Mouse (Mus musculus): ENCODE results near the gene Gm8229. TPM values are rescaled to one million over a fixed set of nuclear protein-coding genes. Genes with fewer than 3 reads are reported as not detected.
"Not testable (repeated sequence)": the region's sequence is repeated elsewhere in the genome, so short reads cannot be mapped to it uniquely, and the experiment has no call there.

The Gm8229 gene
- not detected for total RNA-seq (2021)
- long read RNA-seq, experiment 1: 0 reads
- long read RNA-seq, experiment 2: 0 reads

DNA sequence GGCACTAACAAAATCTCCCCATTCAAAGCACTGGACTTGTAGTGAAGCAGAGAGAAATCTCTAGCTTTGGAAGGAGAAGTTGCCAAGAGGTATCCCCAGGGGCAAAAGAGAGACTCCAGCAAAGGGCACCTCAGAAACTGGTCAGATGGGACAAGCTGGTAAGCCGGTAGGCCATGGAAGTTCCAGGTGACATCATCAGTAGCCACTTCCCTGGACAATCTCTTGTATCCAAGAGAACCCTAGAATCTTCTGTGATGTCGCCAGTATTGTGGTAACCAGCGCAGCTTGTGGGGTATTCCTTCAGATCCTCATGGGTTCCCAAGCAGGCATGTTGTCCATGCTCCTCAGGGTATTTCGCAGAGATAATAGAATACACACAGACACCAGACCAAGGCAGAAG is at the start of gene Gm8229:
Gene Gm8229, plus strand, starts transcription at position 301 of the 400 bp plus-strand sequence.
- DNase-seq (ENCODE audit: low spot score in 2 of 2): not testable (repeated sequence)

DNA sequence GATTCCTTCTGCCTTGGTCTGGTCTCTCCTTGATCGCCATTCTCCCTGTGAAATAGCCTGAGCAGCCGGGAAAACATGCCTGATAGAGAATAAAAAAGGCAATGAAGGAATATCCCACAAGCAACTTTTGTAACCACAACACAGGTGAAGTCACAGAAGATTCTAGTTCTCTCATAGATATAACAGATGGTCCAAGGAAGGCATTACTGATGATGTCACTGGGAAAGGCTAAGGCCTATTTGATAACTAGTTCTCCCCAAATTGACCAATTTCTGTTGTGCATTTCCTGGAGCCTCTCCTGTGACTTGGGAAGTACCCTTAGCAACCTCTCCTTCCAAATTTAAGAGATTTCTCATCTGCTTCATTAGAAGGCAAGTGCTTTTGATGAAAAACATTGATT is 26.7 kb upstream of the Gm8229 start, which contains the start of gene Gm5930:
Gene Gm5930, minus strand, starts transcription at position 101 of the 400 bp plus-strand sequence.
- DNase-seq (ENCODE audit: low spot score in 2 of 2): not testable (repeated sequence)

DNA sequence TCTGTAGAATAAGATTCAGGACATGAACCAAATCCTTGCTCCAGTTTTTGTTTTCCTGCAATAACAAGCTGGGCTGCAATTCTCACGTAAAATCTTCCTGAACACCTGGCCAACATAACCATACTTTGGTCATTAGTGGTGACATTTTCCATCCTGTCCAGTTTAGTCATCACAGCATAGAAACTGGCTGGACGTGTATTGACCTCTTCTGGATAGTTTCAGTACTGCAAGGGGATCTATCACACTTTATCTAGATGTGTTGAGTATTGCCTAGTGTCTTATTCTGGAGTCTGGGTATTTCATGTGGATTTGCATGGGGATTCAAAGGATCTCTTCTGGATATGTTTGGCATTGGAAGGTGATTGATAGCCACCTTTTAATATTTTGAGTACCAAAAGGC is 3.7 kb upstream of the Gm8229 start:
- not testable (repeated sequence) for DNase-seq (ENCODE audit: low spot score in 2 of 2)

DNA sequence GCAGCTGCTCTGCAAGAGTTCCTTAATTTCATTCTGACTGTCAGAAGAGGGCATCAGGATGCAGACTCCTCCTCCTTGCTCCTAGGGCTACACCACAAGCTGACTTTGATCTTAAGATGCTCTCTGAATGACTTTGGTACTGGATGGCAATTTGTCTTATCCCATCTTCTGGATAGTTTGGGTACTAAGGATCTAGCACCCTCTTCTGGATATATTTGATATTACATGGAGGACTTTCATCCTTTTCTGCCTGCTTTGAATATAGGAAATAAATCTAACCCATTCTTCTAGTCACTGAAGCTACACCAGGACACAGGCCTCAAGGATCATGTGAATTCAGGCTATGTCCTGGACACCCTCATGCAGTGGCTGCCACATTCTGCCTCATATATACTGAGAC is 2.9 kb upstream of the Gm8229 start:
- DNase-seq (ENCODE audit: low spot score in 2 of 2): not testable (repeated sequence)

DNA sequence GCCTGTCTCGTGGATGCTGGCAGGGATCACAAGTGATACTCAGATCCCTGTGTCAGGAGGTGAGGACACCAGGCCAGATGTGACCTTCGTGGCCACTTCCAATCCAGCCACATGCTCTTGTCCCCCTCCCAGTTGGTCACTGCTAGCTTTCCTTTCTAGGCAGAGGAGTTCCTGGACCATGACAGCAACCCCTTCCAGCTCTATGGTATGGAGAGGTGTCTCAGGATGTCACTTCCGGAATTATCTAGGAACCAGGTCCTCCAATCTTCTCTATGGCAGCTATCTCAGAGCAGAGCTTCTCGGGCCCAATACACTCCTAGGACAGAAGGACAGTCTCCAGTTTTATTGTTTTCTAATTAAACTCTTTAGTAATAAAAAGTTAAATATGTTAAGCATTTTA is 19.1 kb downstream of the Gm8229 start:
- not testable (repeated sequence) for DNase-seq (ENCODE audit: low spot score in 2 of 2)

DNA sequence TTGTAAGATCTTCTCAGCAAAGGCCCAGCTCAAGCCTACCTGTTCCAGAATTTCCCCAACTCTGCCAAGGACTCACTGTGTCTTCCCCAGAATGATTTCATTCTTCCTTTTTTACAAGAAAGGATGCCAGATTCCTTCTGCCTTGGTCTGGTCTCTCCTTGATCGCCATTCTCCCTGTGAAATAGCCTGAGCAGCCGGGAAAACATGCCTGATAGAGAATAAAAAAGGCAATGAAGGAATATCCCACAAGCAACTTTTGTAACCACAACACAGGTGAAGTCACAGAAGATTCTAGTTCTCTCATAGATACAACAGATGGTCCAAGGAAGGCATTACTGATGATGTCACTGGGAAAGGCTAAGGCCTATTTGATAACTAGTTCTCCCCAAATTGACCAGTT is 45.4 kb downstream of the Gm8229 start, which contains the start of gene Gm3371:
Gene Gm3371, minus strand, starts transcription at position 101 of the 400 bp plus-strand sequence.
- DNase-seq (ENCODE audit: low spot score in 2 of 2): not testable (repeated sequence)

Other genes starting within 250 kb of the Gm8229 start
- gene Gm3327, start 241.5 kb upstream of the Gm8229 start, total RNA-seq (2021): not detected
- not detected for gene Gm8212, start 167.7 kb upstream of the Gm8229 start, total RNA-seq (2021)
- gene 4930503E14Rik, start 152.1 kb upstream of the Gm8229 start, total RNA-seq (2021): not detected
- gene Gm8220, start 79.8 kb upstream of the Gm8229 start, total RNA-seq (2021): not detected
- gene Gm5930, start 26.8 kb upstream of the Gm8229 start, total RNA-seq (2021): not detected
- not detected for gene Gm3371, start 45.3 kb downstream of the Gm8229 start, total RNA-seq (2021)
- gene Gm8232, start 68.3 kb downstream of the Gm8229 start, total RNA-seq (2021): not detected
- not detected for gene BC061237, start 127.1 kb downstream of the Gm8229 start, total RNA-seq (2021)
- not detected for gene Gm17093, start 152.9 kb downstream of the Gm8229 start, total RNA-seq (2021)
- not detected for gene Gm8247, start 217.8 kb downstream of the Gm8229 start, total RNA-seq (2021)

Measured in adrenal gland, postnatal 4 days (tissue).